Mouse (Mus musculus) heart, embryonic 13.5 days (tissue): ENCODE results near the gene Fcrl1. TPM values are rescaled to one million over a fixed set of nuclear protein-coding genes. Genes with fewer than 3 reads are reported as not detected.
"Not testable (repeated sequence)": the region's sequence is repeated elsewhere in the genome, so short reads cannot be mapped to it uniquely, and the experiment has no call there.

ENCODE experiments used
- ATAC-seq: fragments of 200-750 bp; cut with Nextera tagmentation; 2 replicates; pipeline ENCODE4 v1.8.0; 2017; ENCODE audit warnings: moderate TSS enrichment; ENCODE audit not compliant: insufficient number of reproducible peaks, low FRiP score, low TSS enrichment; ENCODE audit errors: extremely low read depth
- H3K27ac ChIP-seq: fragments of 300-500 bp; sonication (generic); replicated peaks from 2 replicates; pipeline ENCODE4 v1.5.1; 2015; ENCODE audit warnings: moderate library complexity, mild to moderate bottlenecking, inconsistent platforms
- H3K27me3 ChIP-seq: fragments of 300-500 bp; sonication (generic); replicated peaks from 2 replicates; pipeline ENCODE4 v1.6.1; 2015; ENCODE audit warnings: mild to moderate bottlenecking, inconsistent platforms
- H3K36me3 ChIP-seq: fragments of 300-500 bp; sonication (generic); 2 replicates; pipeline ENCODE4 v1.6.1; 2015; ENCODE audit warnings: mild to moderate bottlenecking, inconsistent platforms
- H3K4me1 ChIP-seq: fragments of 300-500 bp; sonication (generic); 2 replicates; pipeline ENCODE4 v1.6.1; 2015; ENCODE audit warnings: inconsistent platforms
- H3K4me2 ChIP-seq: fragments of 300-500 bp; sonication (generic); 2 replicates; pipeline ENCODE4 v1.6.1; 2015; ENCODE audit warnings: inconsistent platforms, mild to moderate bottlenecking, moderate library complexity
- H3K4me3 ChIP-seq: fragments of 300-500 bp; sonication (generic); 2 replicates; pipeline ENCODE4 v1.5.1; 2015; ENCODE audit warnings: moderate library complexity, mild to moderate bottlenecking, inconsistent platforms
- H3K9ac ChIP-seq: fragments of 300-500 bp; sonication (generic); 2 replicates; pipeline ENCODE4 v1.6.1; 2015; ENCODE audit warnings: inconsistent platforms, mild to moderate bottlenecking, moderate library complexity
- H3K9me3 ChIP-seq: fragments of 300-500 bp; sonication (generic); 2 replicates; pipeline ENCODE4 v1.6.1; 2016; ENCODE audit warnings: inconsistent platforms
- WGBS: fragments of 180-500 bp; shearing (Covaris S2); methylation state at CpG from one replicate; pipeline ENCODE4 v1.1.7; 2015; ENCODE audit warnings: mixed read lengths; 5-methylcytosine and 5-hydroxymethylcytosine counted together
- polyA plus RNA-seq: library from polyadenylated mRNA; unstranded; fragments of >200 nt; fragmentation: Nextera tagmentation; extraction: Ambion mirVana; gene quantifications from 2 replicates; pipeline ENCODE4 v1.2.1, GENCODE M21; 2015

Gene Fcrl1
- polyA plus RNA-seq = 0.13 and 0.23 TPM in 2 replicates

DNA sequence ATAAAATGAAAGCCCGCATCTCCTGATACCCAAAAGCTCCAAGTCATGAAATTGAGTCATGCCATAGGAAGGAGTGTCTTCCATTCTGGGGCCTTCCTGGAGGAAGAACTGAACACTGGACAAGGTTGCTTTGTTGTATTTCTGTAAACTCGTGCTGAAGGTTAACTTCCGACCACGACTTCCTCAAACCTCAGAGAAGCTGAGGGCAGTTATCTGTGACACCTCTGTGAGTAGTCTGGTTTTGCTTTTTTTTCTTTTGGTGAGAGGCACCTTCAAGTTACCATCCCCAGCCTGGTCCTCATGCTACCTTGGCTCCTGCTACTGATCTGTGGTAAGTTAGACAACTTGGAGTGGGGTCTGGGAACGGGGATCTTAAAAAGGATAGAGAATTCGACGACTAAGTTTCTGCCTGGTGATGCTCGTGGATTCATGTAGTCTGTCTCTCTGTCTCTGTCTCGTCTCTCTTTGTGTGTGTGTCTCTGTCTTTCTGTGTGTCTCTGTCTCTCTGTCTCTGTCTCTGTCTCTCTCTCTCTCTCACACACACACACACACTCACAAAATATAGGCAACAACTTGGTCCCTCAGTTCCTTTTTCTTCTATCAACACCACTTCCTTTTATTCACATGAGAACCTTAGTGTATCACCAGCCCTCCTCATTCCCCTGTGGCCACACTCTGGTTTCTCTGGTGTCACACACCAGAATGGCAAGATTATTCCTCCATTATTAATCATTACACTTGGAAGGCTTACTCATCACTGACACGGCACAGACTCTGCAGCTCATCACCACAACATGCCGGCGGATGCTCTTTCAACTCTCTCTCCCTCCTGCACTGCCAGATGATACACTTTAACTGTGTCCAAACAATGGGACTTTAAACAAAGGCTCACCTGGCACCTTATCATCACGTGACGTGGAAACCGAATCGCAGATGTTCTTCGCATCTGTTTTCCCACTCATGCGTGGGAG, at the start of gene Fcrl1:
Gene Fcrl1, plus strand, starts transcription at position 193 of the 971 bp plus-strand sequence.
- no peak within 1 kb of the TSS for H3K4me3 ChIP-seq
- no peak within 1 kb of the TSS for H3K4me2 ChIP-seq
- H3K9ac ChIP-seq = no peak within 1 kb of the TSS
- no peak within 1 kb of the TSS for H3K27ac ChIP-seq
- no peaks in the 10 kb centered on the region for H3K27me3 ChIP-seq
- no peaks in the 10 kb centered on the region for H3K36me3 ChIP-seq
- peaks cover 4% of the 10 kb centered on the region; the same call in 1 of the 2 replicates for H3K4me1 ChIP-seq
- H3K9me3 ChIP-seq = no peaks in the 10 kb centered on the region
- 78% methylated on average over 18 of the region's 18 CpGs for whole genome bisulfite sequencing
- no peak for ATAC-seq

- no peaks in the 10 kb centered on the region for H3K9me3 ChIP-seq
- H3K4me1 ChIP-seq = no peaks in the 10 kb centered on the region; the same call in 1 of the 2 replicates
- no peak overlapping the region for H3K4me2 ChIP-seq
- WGBS = 51% methylated on average over 5 of the region's 5 CpGs
- H3K4me3 ChIP-seq = no peak overlapping the region
- ATAC-seq = no peak
- H3K36me3 ChIP-seq = no peaks in the 10 kb centered on the region
- H3K9ac ChIP-seq = no peak overlapping the region
- no peaks in the 10 kb centered on the region for H3K27me3 ChIP-seq
- no peak overlapping the region for H3K27ac ChIP-seq
Measured at GRCm38 (mm10) chr3:87337899-87338298, 38.3 kb upstream of the Fcrl1 start.

DNA sequence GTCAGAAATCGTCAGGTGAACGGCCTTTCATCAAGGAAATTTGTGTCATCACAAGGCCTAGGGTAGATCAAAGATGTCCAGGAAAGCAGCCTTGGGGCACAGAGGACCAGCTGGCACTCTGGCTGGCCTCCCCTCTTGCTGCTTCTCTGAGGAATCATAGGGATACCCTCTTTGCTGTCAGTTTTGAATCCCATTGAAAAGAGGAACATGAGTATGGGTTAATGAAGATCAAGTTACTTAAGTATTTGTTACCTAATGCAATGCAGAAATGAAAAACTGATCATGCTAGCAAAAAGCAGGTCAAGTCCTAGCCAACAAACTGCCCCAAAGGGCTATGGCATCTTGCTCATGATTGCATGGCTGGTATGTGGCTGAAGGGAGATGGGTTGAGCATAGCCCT, 25.2 kb upstream of the Fcrl1 start:
- not testable (repeated sequence) for H3K27ac ChIP-seq, H3K27me3 ChIP-seq, H3K36me3 ChIP-seq, H3K9me3 ChIP-seq, ATAC-seq, H3K4me2 ChIP-seq, H3K4me3 ChIP-seq, H3K4me1 ChIP-seq, H3K9ac ChIP-seq
- 79% methylated on average over 2 of the region's 2 CpGs for WGBS

DNA sequence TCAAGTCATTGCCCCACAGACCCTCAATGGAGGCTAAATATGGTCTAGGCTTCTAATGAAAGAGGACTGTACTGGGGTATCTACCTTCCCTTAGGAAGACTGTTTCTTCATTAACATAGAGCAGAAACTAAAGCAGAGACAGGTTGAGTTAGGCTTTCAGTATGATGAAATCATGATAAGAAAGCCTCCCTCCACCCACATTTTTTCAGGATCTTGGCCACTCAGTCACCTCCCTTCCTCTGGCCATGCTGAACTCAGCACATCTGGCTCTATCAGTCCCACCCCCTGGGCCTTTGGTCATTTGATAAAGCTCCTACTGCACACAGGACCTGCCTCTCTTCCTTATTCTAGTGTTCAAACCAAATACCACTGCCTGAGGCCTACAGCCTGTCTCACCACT, 18.6 kb upstream of the Fcrl1 start, which contains the start of gene Cd5l:
Gene Cd5l, plus strand, starts transcription at position 301 of the 400 bp plus-strand sequence.
- Histone ChIP-seq H3K9ac (no peak within 1 kb of the TSS), H3K27ac (no peak within 1 kb of the TSS), H3K36me3 (no peaks in the 10 kb centered on the region), H3K4me1 (no peaks in the 10 kb centered on the region), H3K9me3 (no peaks in the 10 kb centered on the region), H3K4me2 (no peak within 1 kb of the TSS), H3K27me3 (no peaks in the 10 kb centered on the region), H3K4me3 (no peak within 1 kb of the TSS)
- no peak for ATAC-seq

- no peaks in the 10 kb centered on the region for H3K9me3 ChIP-seq
- H3K36me3 ChIP-seq = no peaks in the 10 kb centered on the region
- no peak for ATAC-seq
- H3K4me2 ChIP-seq = no peak overlapping the region
- no peaks in the 10 kb centered on the region for H3K4me1 ChIP-seq
- H3K4me3 ChIP-seq = no peak overlapping the region
- no peak overlapping the region for H3K27ac ChIP-seq
- H3K27me3 ChIP-seq = no peaks in the 10 kb centered on the region
- no peak overlapping the region for H3K9ac ChIP-seq
Measured at GRCm38 (mm10) chr3:87359215-87359614, 17.0 kb upstream of the Fcrl1 start.

GRCm38 (mm10) chr3:87360466-87360865, 15.7 kb upstream of the Fcrl1 start:
- no peak for ATAC-seq
- H3K4me1 ChIP-seq = no peaks in the 10 kb centered on the region
- 79% methylated on average over 6 of the region's 6 CpGs for WGBS
- no peak overlapping the region for H3K9ac ChIP-seq
- H3K27me3 ChIP-seq = no peaks in the 10 kb centered on the region
- H3K27ac ChIP-seq = no peak overlapping the region
- H3K36me3 ChIP-seq = no peaks in the 10 kb centered on the region
- no peak overlapping the region for H3K4me3 ChIP-seq
- H3K9me3 ChIP-seq = no peaks in the 10 kb centered on the region
- H3K4me2 ChIP-seq = no peak overlapping the region

DNA sequence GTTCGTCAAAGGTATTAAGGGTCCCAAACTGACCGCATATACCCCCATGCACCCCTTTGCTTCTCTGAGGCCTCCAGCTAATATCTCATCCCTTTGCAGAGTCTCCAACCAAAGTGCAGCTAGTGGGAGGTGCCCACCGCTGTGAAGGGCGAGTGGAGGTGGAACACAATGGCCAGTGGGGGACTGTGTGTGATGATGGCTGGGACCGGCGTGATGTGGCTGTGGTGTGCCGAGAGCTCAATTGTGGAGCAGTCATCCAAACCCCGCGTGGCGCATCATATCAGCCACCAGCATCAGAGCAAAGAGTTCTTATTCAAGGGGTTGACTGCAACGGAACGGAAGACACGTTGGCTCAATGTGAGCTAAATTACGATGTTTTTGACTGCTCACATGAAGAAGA, 10.5 kb upstream of the Fcrl1 start:
- Histone ChIP-seq H3K4me3 (no peak overlapping the region), H3K9me3 (no peaks in the 10 kb centered on the region), H3K4me2 (no peak overlapping the region), H3K9ac (no peak overlapping the region), H3K4me1 (no peaks in the 10 kb centered on the region), H3K36me3 (no peaks in the 10 kb centered on the region), H3K27me3 (no peaks in the 10 kb centered on the region), H3K27ac (no peak overlapping the region)
- WGBS = 87% methylated on average over 14 of the region's 14 CpGs
- no peak for ATAC-seq

- Histone ChIP-seq H3K27me3 (no peaks in the 10 kb centered on the region), H3K9me3 (no peaks in the 10 kb centered on the region), H3K27ac (no peak overlapping the region), H3K4me3 (no peak overlapping the region), H3K4me1 (no peaks in the 10 kb centered on the region), H3K36me3 (no peaks in the 10 kb centered on the region), H3K4me2 (no peak overlapping the region), H3K9ac (no peak overlapping the region)
- 79% methylated on average over 10 of the region's 10 CpGs for WGBS
- no peak for ATAC-seq
Measured at GRCm38 (mm10) chr3:87367511-87367910, 8.7 kb upstream of the Fcrl1 start.

GRCm38 (mm10) chr3:87369181-87369580, 7.0 kb upstream of the Fcrl1 start:
- Histone ChIP-seq H3K4me3 (no peak overlapping the region), H3K4me2 (no peak overlapping the region), H3K9me3 (no peaks in the 10 kb centered on the region), H3K27ac (no peak overlapping the region), H3K9ac (no peak overlapping the region), H3K36me3 (no peaks in the 10 kb centered on the region), H3K4me1 (no peaks in the 10 kb centered on the region), H3K27me3 (no peaks in the 10 kb centered on the region)
- WGBS = 61% methylated on average over 5 of the region's 5 CpGs
- ATAC-seq = no peak

- H3K4me3 ChIP-seq = no peak overlapping the region
- no peaks in the 10 kb centered on the region for H3K27me3 ChIP-seq
- no peak overlapping the region for H3K4me2 ChIP-seq
- H3K9ac ChIP-seq = no peak overlapping the region
- ATAC-seq = no peak
- WGBS = 52% methylated on average over 3 of the region's 3 CpGs
- no peaks in the 10 kb centered on the region for H3K36me3 ChIP-seq
- H3K4me1 ChIP-seq = peaks cover 4% of the 10 kb centered on the region; the same call in 1 of the 2 replicates
- H3K27ac ChIP-seq = no peak overlapping the region
- no peaks in the 10 kb centered on the region for H3K9me3 ChIP-seq
Measured at GRCm38 (mm10) chr3:87377228-87377627, 1.0 kb downstream of the Fcrl1 start.

DNA sequence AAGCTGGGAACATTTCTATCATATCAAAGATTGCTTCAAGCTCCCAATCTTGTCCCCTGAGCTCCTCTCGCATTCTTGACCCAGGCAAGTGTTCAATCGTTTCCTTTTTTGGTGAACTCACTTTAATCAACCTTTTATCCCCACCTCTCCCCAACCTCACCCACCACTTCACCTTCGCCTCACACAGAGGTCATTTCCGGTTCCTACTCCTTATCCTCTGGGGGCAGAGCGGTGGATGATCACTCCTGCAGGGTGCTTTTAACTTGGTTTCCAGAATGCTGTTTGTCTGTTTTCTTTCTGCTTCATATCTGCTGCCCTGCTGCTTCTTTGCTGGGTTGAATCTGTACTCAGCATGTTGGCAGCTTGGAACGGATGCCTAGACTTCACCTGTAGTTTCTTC, 1.5 kb downstream of the Fcrl1 start:
- H3K36me3 ChIP-seq = no peaks in the 10 kb centered on the region
- H3K9me3 ChIP-seq = no peaks in the 10 kb centered on the region
- WGBS = 38% methylated on average over 6 of the region's 6 CpGs
- H3K4me2 ChIP-seq = no peak overlapping the region
- peaks cover 4% of the 10 kb centered on the region; the same call in 1 of the 2 replicates for H3K4me1 ChIP-seq
- no peak overlapping the region for H3K4me3 ChIP-seq
- no peak overlapping the region for H3K27ac ChIP-seq
- H3K27me3 ChIP-seq = no peaks in the 10 kb centered on the region
- no peak for ATAC-seq
- no peak overlapping the region for H3K9ac ChIP-seq
